Mouse (Mus musculus): ENCODE measurements around the gene Mfap1b. TPM values are rescaled to one million over a fixed set of nuclear protein-coding genes. Genes with fewer than 3 reads are reported as not detected.
A peak's percentile ranks its signal among the peaks of the same experiment; 100 is the strongest.

The Mfap1b gene
- total RNA-seq, 2 experiments from 2014 or later: 17.4 to 21.8 TPM

GRCm38 (mm10) chr2:121441800-121442199 lies 32.1 kb downstream of the Mfap1b start:
- no peak for DNase-seq
- intact Hi-C loops (cut with DNase I): no loop called here

- no peak for DNase-seq
- intact Hi-C loops (cut with DNase I): no loop called here
Measured at GRCm38 (mm10) chr2:121440834-121441605, 32.8 kb downstream of the Mfap1b start.

- DNase-seq: no peak
- intact Hi-C loops (cut with DNase I): no loop called here
Measured at GRCm38 (mm10) chr2:121439746-121440145, 34.1 kb downstream of the Mfap1b start.

GRCm38 (mm10) chr2:121434854-121435253 lies 39.0 kb downstream of the Mfap1b start:
- intact Hi-C loops (cut with DNase I): no loop called here
- DNase-seq: no peak

- intact Hi-C loops (cut with DNase I): no loop called here
- no peak for DNase-seq
Measured at GRCm38 (mm10) chr2:121425890-121426289, 48.0 kb downstream of the Mfap1b start.

GRCm38 (mm10) chr2:121423166-121423565 lies 50.7 kb downstream of the Mfap1b start:
- intact Hi-C loops (cut with DNase I): no loop called here
- no peak for DNase-seq

- DNase-seq: no peak
- intact Hi-C loops (cut with DNase I): no loop called here
Measured at GRCm38 (mm10) chr2:121418476-121418875, 55.4 kb downstream of the Mfap1b start.

GRCm38 (mm10) chr2:121416356-121416755 lies 57.5 kb downstream of the Mfap1b start:
- DNase-seq: no peak
- intact Hi-C loops (cut with DNase I): no loop called here

GRCm38 (mm10) chr2:121415591-121415990 lies 58.3 kb downstream of the Mfap1b start:
- DNase-seq: no peak
- intact Hi-C loops (cut with DNase I): loop anchor here (2.0 kb wide), 1 partner anchor 33 kb away; the partner anchor contains the start of gene Serf2

GRCm38 (mm10) chr2:121415103-121415502 lies 58.8 kb downstream of the Mfap1b start:
- intact Hi-C loops (cut with DNase I): loop anchor here (2.0 kb wide), 1 partner anchor 34 kb away; the partner anchor contains the start of gene Serf2

GRCm38 (mm10) chr2:121414139-121414685 lies 59.7 kb downstream of the Mfap1b start:
- no peak for DNase-seq
- intact Hi-C loops (cut with DNase I): loop anchor here (2.0 kb wide), 1 partner anchor 35 kb away; the partner anchor contains the start of gene Serf2

More at GRCm38 (mm10) chr2:121415103-121415502, 58.8 kb downstream of the Mfap1b start:
- no peak for DNase-seq

- peak; percentile 91 to 95 for DNase-seq
- intact Hi-C loops (cut with DNase I): loop anchor here (1.0 to 2.0 kb wide), 2 partner anchors 35 to 59 kb away; partner anchors contain the start of gene Serf2
Measured at GRCm38 (mm10) chr2:121413387-121414042, 60.4 kb downstream of the Mfap1b start, which contains the start of the genes Pdia3 and Catsper2. Gene Pdia3 (plus strand): TSS chr2:121413775. Gene Catsper2 (minus strand): TSS chr2:121413792.

- intact Hi-C loops (cut with DNase I): loop anchor here (1.0 kb wide), 1 partner anchor 59 kb away; no protein-coding TSS in a partner anchor
- no peak for DNase-seq
Measured at GRCm38 (mm10) chr2:121412843-121413386, 61.0 kb downstream of the Mfap1b start.

Small RNA genes within 50 kb of the gene (microRNA-seq; reads per million reads assigned to microRNA genes)
- gene Gm22953: 0 reads per million in 2 experiments

Other genes starting within 250 kb of the Mfap1b start
- gene Trp53bp1, start 202.7 kb downstream of the Mfap1b start, total RNA-seq (2021): 10 to 100 TPM; 14.2 to 16.0 TPM
- gene Map1a, start 184.5 kb downstream of the Mfap1b start, total RNA-seq (2021): 1 to 10 TPM; 6.7 to 8.1 TPM
- 10 to 100 TPM; 63.1 to 84.5 TPM for gene Ppip5k1, start 118.7 kb downstream of the Mfap1b start, total RNA-seq (2021)
- not detected for gene Ckmt1, start 116.4 kb downstream of the Mfap1b start, total RNA-seq (2021)
- under 1 TPM in 1 of 2 experiments, not detected in 1; 0.08 TPM for gene Strc, start 86.9 kb downstream of the Mfap1b start, total RNA-seq (2021)
- 10 to 100 TPM; 40.2 to 41.8 TPM for gene Pdia3, start 60.3 kb downstream of the Mfap1b start, total RNA-seq (2021)
- 1 to 10 TPM; 1.7 to 2.0 TPM for gene Catsper2, start 60.3 kb downstream of the Mfap1b start, total RNA-seq (2021)
- not detected for gene Ell3, start 29.8 kb downstream of the Mfap1b start, total RNA-seq (2021)
- 100 to 1,000 TPM; 310 to 311 TPM for gene Serf2, start 24.9 kb downstream of the Mfap1b start, total RNA-seq (2021)
- gene Hypk, start 20.8 kb downstream of the Mfap1b start, total RNA-seq (2021): 10 to 100 TPM; 11.5 to 23.6 TPM
- gene Serinc4, start 17.3 kb downstream of the Mfap1b start, total RNA-seq (2021): not detected
- gene Mfap1a, start 32.6 kb upstream of the Mfap1b start, total RNA-seq (2021): 10 to 100 TPM; 12.8 to 15.7 TPM
- 1 to 10 TPM; 1.7 to 2.0 TPM for gene Wdr76, start 32.7 kb upstream of the Mfap1b start, total RNA-seq (2021)